Mouse (Mus musculus) cerebellum, adult 8-10 months (tissue): Measurements from ENCODE around the gene Plce1.

Source experiments
- DNase-seq: peaks from one replicate; pipeline ENCODE4 v3.0.0; 2022

Gene Plce1

GRCm38 (mm10) chr19:38644871-38645595 is 164.1 kb downstream of the Plce1 start:
- DNase-seq = no peak

GRCm38 (mm10) chr19:38657980-38658379 is 177.1 kb downstream of the Plce1 start:
- no peak for DNase-seq

GRCm38 (mm10) chr19:38665398-38665797 is 184.5 kb downstream of the Plce1 start:
- no peak for DNase-seq

DNA sequence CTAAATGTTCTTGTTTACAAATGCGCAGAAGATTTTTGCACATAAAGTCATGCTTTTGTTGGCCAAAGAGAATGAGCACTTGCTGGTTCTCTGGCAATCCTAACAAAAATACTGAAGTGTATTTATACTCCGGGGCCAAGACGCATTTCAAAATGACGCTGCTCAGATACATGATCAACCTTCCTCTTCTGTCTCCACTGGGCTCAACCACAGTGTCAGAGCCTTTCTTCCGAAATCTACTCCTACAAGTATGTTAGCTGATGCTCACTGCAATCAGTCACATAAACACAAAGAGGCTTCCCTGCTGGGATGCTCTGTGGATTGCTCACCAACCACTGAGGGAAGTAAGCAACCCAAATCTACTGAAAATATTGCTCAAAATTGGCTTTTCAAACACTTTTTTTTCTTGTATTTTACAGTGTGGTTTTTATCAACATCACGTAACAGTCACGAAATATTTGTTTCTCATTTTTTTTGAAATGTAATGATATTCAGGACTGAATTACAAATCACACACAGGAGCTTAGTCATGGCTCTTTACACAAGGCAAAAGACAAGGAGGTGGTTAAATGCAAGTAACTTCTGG is 191.2 kb downstream of the Plce1 start:
- DNase-seq = no peak

DNA sequence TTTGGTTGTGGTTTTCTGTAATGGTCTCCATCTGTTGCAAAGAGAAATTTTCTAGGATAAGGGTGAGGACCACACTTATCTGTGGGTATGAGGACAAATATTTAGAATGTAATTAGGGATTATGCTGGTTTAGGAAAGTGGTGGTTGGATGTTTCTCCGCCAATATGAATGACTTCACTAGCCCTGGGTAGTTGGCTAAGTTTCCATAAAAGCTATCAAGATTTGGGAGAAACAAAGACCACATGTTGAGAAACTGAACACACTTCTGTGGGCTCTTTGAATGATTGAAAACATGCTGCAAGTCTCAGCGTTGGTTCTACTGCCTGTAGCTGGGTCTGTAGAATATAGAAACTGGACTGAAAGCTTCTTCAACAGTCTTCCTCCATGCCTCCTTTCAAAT is 193.0 kb downstream of the Plce1 start:
- no peak for DNase-seq

DNA sequence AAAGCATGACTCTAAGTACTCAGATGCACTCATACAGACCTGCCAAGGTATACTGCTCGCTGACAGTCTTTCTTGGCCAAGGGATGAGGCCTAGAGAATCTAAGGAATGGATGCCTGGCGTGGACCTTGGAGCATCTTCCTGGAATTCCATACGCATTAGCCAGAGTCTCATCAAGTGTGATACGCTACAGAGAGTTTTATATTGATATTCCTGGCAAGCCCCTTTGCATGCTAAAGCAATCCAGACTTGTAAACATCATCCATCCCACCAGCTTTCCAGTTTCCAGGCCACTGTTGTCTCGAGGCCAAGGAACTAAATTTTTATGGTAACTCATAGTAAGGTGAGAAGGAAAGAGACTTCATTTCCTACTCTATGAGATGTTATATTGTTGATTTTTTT is 197.7 kb downstream of the Plce1 start:
- DNase-seq = no peak

DNA sequence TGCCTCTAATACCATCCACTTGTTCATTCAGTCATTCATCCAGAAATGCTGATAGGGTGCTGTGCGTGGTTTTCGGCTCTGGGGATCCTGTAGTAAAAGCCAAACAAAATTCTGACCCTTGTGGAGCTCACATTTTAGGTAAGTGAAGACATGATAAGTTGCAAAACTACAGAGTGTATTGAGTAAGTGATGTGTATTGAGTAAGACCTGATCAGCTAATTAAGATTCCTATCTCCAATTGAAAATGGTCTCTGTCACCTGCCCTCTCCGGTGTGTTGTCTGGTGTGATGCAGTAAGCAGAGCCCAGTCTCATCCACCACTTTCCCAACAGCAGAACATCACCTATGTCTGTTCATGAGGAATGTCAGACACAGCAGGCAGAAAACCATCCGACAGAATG is 198.6 kb downstream of the Plce1 start:
- DNase-seq = no peak

GRCm38 (mm10) chr19:38687326-38687725 is 206.4 kb downstream of the Plce1 start:
- no peak for DNase-seq

DNA sequence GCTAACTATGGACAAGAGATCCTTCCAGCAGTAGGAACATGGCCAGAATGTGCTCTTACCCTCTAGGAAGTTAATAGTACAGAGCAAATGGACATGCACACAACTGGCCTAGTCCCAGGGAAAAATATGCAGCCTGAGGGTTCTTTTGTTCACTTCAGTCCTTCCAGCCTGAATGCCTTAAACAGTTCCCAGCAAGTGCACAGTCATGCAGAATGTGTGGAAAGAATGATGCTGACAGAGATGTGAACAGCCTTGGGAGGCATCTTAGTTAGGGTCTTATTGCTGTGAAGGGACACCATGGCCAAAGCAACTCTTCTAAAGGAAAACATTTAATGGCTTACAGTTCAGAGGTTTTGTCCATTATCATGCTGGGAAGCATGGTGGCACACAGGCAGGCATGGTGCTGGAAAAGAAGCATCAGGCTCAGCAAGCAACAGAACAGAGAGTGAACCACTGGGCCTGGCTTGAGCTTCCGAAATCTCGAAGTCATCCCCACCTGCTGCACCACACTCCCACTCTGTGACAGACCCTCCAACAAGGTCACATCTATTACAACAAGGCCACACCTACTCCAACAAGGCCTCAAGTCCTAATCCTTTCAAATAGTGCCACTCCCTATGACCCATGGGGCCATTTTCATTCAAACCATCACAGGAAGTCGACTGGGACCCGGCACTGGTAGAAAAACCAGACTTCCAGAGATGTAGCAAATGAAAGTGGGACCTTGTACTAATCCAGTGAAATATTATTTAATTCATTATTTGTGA is 208.0 kb downstream of the Plce1 start:
- DNase-seq = no peak

DNA sequence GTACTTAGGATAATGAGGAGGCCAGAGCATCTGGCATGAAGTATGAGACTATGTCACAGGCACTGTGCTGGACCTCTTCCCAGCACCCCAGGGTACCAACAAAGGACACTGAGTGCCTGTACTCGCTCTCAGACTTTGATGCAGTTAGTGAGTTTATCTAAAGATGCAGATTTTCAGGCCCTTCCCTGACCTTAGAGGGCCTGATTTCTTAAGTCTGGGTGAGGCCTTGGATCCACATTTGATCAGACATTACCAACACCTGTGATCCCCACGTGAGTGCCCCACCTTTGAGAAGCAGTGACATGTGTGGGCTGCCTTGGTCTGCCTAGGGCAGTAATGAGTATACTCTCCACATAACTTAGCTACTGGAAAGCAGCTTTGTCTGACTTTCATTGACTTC is 209.4 kb downstream of the Plce1 start:
- no peak for DNase-seq

GRCm38 (mm10) chr19:38691533-38691932 is 210.6 kb downstream of the Plce1 start:
- DNase-seq = no peak

- DNase-seq = no peak
These were observed 212.4 kb downstream of the Plce1 start for GRCm38 (mm10) chr19:38693331-38693730.

DNA sequence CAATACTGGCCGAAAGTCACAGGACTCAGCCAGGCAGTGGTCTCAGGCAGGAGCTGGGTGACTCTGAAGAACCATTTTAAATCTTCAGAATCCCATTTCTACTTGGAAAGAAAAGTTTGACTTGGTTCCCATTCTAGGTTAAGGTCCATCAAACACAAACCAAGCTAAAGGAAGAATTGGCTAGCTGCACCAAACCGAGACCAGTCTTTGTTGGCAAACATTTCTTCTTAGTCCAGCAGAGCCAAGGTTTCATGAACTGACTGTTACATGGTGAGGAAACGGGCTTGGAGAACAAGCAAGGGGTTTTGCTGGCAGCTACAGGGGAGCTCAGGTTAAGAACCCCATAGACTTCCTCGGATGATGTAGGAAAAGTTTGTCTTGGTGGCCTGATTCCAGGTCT is 212.9 kb downstream of the Plce1 start:
- DNase-seq = no peak

DNA sequence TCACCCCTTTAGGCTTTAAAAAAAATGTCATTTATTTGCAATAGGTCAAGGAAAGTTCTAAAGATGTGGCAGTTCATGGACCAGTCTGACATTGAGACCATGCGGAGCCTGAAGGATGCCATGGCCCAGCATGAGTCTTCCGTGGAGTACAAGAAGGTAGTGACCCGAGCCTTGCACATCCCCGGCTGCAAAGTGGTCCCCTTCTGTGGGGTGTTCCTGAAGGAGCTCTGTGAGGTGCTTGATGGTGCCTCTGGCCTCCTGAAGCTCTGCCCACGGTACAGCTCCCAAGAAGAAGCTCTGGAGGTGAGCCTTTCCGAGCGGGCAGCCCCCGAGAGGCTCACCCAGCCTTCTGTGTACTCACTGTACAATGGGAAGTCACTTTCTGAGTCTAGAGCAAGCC is 220.9 kb downstream of the Plce1 start:
- DNase-seq = no peak

- DNase-seq = no peak
These were observed 223.8 kb downstream of the Plce1 start for GRCm38 (mm10) chr19:38704742-38705141.

DNA sequence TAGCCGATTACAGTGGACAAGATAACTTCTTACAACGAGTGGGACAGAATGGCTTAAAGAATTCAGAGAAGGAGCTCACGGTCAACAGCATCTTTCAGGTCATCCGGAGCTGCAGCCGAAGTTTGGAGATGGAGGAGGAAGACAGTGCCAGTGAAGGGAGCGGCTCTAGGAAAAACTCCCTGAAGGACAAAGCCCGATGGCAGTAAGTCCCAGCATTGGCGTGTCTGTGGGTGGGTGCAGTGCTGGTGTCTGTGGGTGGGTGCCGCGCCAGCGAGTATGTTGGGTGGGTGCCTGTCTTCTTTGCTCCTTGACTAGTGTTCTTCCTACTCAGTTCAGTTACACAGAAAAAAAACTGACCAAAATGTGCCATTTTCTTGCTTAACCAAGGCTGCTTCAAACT is 224.3 kb downstream of the Plce1 start:
- DNase-seq = no peak

GRCm38 (mm10) chr19:38706449-38706848 is 225.5 kb downstream of the Plce1 start:
- no peak for DNase-seq

- no peak for DNase-seq
These were observed 228.5 kb downstream of the Plce1 start for GRCm38 (mm10) chr19:38709376-38709775.

- no peak for DNase-seq
These were observed 240.9 kb downstream of the Plce1 start for GRCm38 (mm10) chr19:38721808-38722207.

DNA sequence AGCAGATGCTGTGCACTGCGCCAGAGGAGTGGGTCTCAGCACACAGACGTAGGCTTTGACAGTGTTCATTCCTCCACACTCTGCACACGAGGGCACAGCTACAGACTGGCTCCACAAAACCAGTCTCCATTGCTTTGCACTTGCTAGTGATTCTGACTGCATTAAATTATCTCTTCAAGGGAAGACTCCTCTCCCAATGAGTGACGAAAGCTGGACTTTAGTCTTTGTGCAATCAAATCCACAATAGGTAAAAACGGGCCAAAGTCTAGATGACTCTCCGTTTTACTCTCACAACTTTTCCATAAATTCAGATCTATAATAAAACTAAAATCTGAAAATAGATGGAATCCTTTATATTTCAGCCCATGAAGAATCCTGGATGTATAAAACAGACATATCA is 242.1 kb downstream of the Plce1 start:
- DNase-seq = no peak

DNA sequence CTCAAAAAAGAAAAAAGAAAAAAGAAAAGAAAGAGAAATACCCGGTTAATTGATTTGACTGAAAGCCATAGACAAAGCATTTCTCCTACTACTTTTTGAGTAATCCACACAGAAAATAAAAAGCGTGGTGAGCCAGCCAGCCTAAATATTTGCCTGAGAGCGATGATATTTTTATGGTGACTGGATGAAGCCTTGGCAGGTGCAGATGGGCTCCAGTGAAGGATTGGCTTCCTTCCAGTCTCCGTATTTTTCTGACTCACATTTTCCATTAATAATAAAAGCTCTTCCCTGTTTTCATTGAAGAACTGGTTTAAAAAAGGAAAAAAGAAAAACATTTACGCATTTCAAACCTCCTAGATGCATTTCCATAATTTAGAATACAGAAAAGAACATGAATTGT is 243.1 kb downstream of the Plce1 start:
- no peak for DNase-seq

DNA sequence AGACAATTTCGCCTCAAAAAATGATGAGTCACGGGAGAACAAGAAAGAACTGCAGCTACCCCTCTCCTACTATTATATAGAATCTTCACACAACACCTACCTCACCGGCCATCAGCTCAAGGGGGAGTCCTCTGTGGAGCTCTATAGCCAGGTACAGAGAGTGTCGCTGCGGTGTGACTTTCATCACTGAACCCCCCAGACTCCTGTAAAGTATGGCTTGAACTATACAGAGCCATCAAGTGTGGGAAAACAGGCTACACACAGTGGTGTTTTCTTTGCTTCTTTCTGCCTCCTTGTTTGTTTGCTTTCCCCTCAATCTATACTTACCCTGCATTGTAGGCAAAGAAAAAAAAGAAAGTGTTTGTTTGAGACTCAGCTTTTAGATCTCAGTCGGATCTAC is 247.9 kb downstream of the Plce1 start:
- DNase-seq = no peak

- DNase-seq = no peak
These were observed 248.4 kb downstream of the Plce1 start for GRCm38 (mm10) chr19:38729264-38729663.

- DNase-seq = no peak
These were observed 263.6 kb downstream of the Plce1 start for GRCm38 (mm10) chr19:38744546-38744945.
